Mouse (Mus musculus) heart, adult 2 months (tissue): ENCODE data around the gene Hsdl1.

Experiments used
- CTCF ChIP-seq: fragments of 200-600 bp; IDR thresholded peaks from 2 replicates; pipeline ENCODE4 v1.8.1; 2022; ENCODE audit warnings: antibody characterized with exemption, mild to moderate bottlenecking, moderate library complexity
- POLR2A ChIP-seq: fragments of 200-500 bp; IDR thresholded peaks from 2 replicates; pipeline ENCODE4 v1.6.1; 2011; ENCODE audit warnings: mild to moderate bottlenecking, low read depth, low read length, control low read depth; ENCODE audit not compliant: insufficient read depth

DNA sequence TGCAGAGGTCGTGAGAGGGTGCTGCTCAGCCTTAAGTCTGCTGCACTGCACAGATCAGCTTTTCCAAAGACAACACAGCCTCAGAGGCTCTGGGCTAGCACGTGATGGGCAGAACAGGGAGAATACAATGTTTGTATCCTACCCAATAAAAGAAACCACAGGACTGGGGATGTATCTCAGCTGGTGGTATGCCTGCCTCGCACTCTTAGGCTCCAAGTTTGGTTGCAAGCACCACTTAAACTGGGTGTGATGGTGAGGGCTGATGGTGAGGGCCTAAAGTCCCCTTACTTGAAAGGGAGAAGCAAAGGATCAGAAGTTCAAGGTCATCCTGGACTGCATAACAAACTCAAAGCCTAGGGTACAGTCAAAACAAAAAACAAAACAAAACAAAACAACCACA lies 30.4 kb downstream of the Hsdl1 start:
- TF ChIP-seq CTCF: no peak
- TF ChIP-seq POLR2A: no peak
